ENCODE assay signal across 20 mouse cellular contexts in the genomic region with DNA sequence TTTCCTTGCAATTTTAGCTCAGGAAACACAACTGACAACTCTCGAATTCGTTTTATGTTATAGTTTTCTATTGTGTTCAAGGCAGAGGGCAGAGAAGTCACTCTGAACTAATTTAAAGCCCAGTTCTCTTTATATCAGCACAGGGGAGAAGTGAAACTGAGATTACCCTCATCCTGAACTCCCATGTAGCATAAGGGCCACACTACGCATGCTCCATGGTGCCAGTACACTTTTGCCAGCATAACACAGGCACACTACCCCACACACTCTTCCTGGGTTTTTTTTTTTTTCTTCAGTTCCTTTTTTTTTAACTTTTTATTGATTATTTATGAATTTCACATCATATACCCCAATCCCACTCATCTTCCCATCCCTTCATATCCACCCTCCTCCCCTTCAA. TPM values are rescaled to one million over a fixed set of nuclear protein-coding genes. Genes with fewer than 3 reads are reported as not detected.
DNase-seq lines count a peak whose midpoint lies in the region; ATAC-seq and TF ChIP-seq lines count a peak whose summit lies in the region.
"Had no signal": no experiment of that assay in that cellular context is flagged by ENCODE, and none has a peak within 500 bp of the region (broad histone marks: within the 10 kb centered on the region; RNA-seq: fewer than 3 reads in every experiment).

No protein-coding gene starts in this region.

- H3K4me3 ChIP-seq in layer of hippocampus, adult 2 months = no peak overlapping the region
- H3K4me3 ChIP-seq in CH12.LX (replicated peaks in 1 of 3; ENCODE audit: low read depth in 2 of 3, low read length in 2 of 3, poor library complexity in 1 of 3) = peak overlapping the region in 1 of 3 experiments; percentile 58
- no peak overlapping the region for H3K4me3 ChIP-seq in liver, postnatal 0 days (ENCODE audit: low read depth, low read length)
- H3K4me3 ChIP-seq: forebrain, embryonic 15.5 days; heart, embryonic 15.5 days; hindbrain, embryonic 13.5 days; liver, embryonic 13.5 days; midbrain, embryonic 13.5 days had no signal

- 0 out of 2 replicates have a peak, but pooled peaks have one; percentile 21 for ATAC-seq in liver, postnatal 0 days
- ATAC-seq in monocyte, adult 5-6 weeks (replicated peaks; ENCODE audit: insufficient number of reproducible peaks, low FRiP score, low TSS enrichment, poor library complexity, severe bottlenecking) = peak; percentile 60
- ATAC-seq: CD4-positive, CD25-positive, alpha-beta regulatory T cell, adult 4 months; forebrain, embryonic 15.5 days; intestine, postnatal 0 days; midbrain, embryonic 13.5 days had no signal

- in situ Hi-C loops in CH12.LX (cut with MboI; ENCODE audit: low pct_ligation_motif_present, low pct_unique_long_range_greater_than_20kb, low sequenced_read_pairs) = no loop called here

- 64% methylated on average over 3 of the region's 3 CpGs for WGBS in liver, postnatal 0 days (ENCODE audit: insufficient replicate concordance)

- peak overlapping the region; percentile 31; the same call in 1 of the 2 replicates for H3K9ac ChIP-seq in CH12.LX (ENCODE audit: insufficient read depth, low read depth)
- H3K9ac ChIP-seq in liver, postnatal 0 days (replicated peaks) = no peak overlapping the region
- H3K9ac ChIP-seq: forebrain, embryonic 15.5 days; heart, embryonic 15.5 days; hindbrain, embryonic 13.5 days; liver, embryonic 13.5 days; midbrain, embryonic 13.5 days had no signal

- H3K4me1 ChIP-seq in CH12.LX (ENCODE audit: control insufficient read depth in 1 of 2, insufficient read depth in 2 of 2) = peaks cover 9 to 60% of the 10 kb centered on the region in 2 experiments
- H3K4me1 ChIP-seq in liver, postnatal 0 days (ENCODE audit: insufficient read depth) = peaks cover 3% of the 10 kb centered on the region; the same call in 1 of the 2 replicates
- H3K4me1 ChIP-seq: heart, embryonic 15.5 days; liver, embryonic 13.5 days had no signal

- peaks cover 14% of the 10 kb centered on the region for H3K79me2 ChIP-seq in CH12.LX (replicated peaks; ENCODE audit: control insufficient read depth, extremely low read depth, insufficient read depth, poor library complexity, severe bottlenecking)

- no peak for DNase-seq in layer of hippocampus, adult 2 months (ENCODE audit: low spot score in 2 of 2)
- DNase-seq in layer of hippocampus, postnatal 25 days (ENCODE audit: extremely low spot score in 1 of 2, low spot score in 1 of 2) = no peak
- DNase-seq in CH12.LX (ENCODE audit: extremely low read depth) = peak; percentile 84
- no peak for DNase-seq in liver, postnatal 0 days
- DNase-seq in testis, postnatal 10 days (ENCODE audit: low spot score) = no peak
- no peak for DNase-seq in cerebellum, postnatal 25 days
- DNase-seq in thymus, postnatal 36 days = no peak
- DNase-seq: adrenal gland, postnatal 36 days; cerebellum, adult 11 months; gastrocnemius, postnatal 25 days; kidney, postnatal 4 days; liver, embryonic 13.5 days; thymus, adult 18-20 months had no signal

- no peaks in the 10 kb centered on the region for H3K27me3 ChIP-seq in CH12.LX (replicated peaks)
- H3K27me3 ChIP-seq in liver, postnatal 0 days (ENCODE audit: insufficient read depth, low read length) = no peaks in the 10 kb centered on the region
- H3K27me3 ChIP-seq: forebrain, embryonic 15.5 days; heart, embryonic 15.5 days; hindbrain, embryonic 13.5 days; liver, embryonic 13.5 days; midbrain, embryonic 13.5 days had no signal

- no peak for TF ChIP-seq CTCF in layer of hippocampus, adult 2 months (conservative IDR thresholded peaks at IDR 0.05)
- no peak for TF ChIP-seq CTCF in CH12.LX (conservative IDR thresholded peaks at IDR 0.05 in 1 of 2, IDR thresholded peaks at IDR 0.05 in 1 of 2; ENCODE audit: low read depth in 2 of 2, low read length in 2 of 2)
- TF ChIP-seq CTCF in liver, postnatal 0 days (IDR thresholded peaks at IDR 0.05; ENCODE audit: low read depth) = no peak

- H3K27ac ChIP-seq in layer of hippocampus, adult 2 months = peak overlapping the region; percentile 7; the same call in 1 of the 2 replicates
- H3K27ac ChIP-seq in CH12.LX (ENCODE audit: insufficient read depth, low read depth) = peak overlapping the region; percentile 95
- 0 out of 2 replicates have a peak overlapping the region, but pooled peaks have one; percentile 53 for H3K27ac ChIP-seq in liver, postnatal 0 days (ENCODE audit: low read depth)
- H3K27ac ChIP-seq: forebrain, embryonic 15.5 days; heart, embryonic 15.5 days; hindbrain, embryonic 13.5 days; liver, embryonic 13.5 days; midbrain, embryonic 13.5 days had no signal

- no peak for TF ChIP-seq RAD21 in CH12.LX (IDR thresholded peaks at IDR 0.05; ENCODE audit: low read depth, low read length)

- H3K36me3 ChIP-seq in CH12.LX (replicated peaks in 1 of 2; ENCODE audit: control insufficient read depth in 1 of 2, insufficient read depth in 1 of 2, low read length in 1 of 2) = peaks cover 0 to 19% of the 10 kb centered on the region in 2 experiments
- no peaks in the 10 kb centered on the region for H3K36me3 ChIP-seq in liver, postnatal 0 days (replicated peaks; ENCODE audit: insufficient read depth, low read length)
- H3K36me3 ChIP-seq: forebrain, embryonic 15.5 days; heart, embryonic 15.5 days; liver, embryonic 13.5 days had no signal

- peak; percentile 84 for TF ChIP-seq EP300 in CH12.LX (IDR thresholded peaks at IDR 0.05; ENCODE audit: low read length)
- no peak for TF ChIP-seq EP300 in liver, postnatal 0 days (IDR thresholded peaks at IDR 0.05; ENCODE audit: low read depth)

- dilution Hi-C loops in CH12.LX (cut with MboI; ENCODE audit: extremely low pct_ligation_motif_present, extremely low pct_unique_long_range_greater_than_20kb, low sequenced_read_pairs) = no loop called here

- peak overlapping the region; percentile 79 for H3K4me2 ChIP-seq in CH12.LX (ENCODE audit: insufficient read depth, low read depth, poor library complexity, severe bottlenecking)
- H3K4me2 ChIP-seq in liver, postnatal 0 days (ENCODE audit: low read depth, low read length) = no peak overlapping the region
- H3K4me2 ChIP-seq: forebrain, embryonic 15.5 days; heart, embryonic 15.5 days; hindbrain, embryonic 13.5 days; liver, embryonic 13.5 days; midbrain, embryonic 13.5 days had no signal

- peaks cover 10% of the 10 kb centered on the region for H3K9me3 ChIP-seq in CH12.LX (replicated peaks; ENCODE audit: low read length)
- no peaks in the 10 kb centered on the region for H3K9me3 ChIP-seq in liver, postnatal 0 days (ENCODE audit: low read length)
- H3K9me3 ChIP-seq: forebrain, embryonic 15.5 days; heart, embryonic 15.5 days; hindbrain, embryonic 13.5 days; liver, embryonic 13.5 days; midbrain, embryonic 13.5 days had no signal

- no peak for TF ChIP-seq POLR2A in CH12.LX (IDR thresholded peaks at IDR 0.05; ENCODE audit: low read depth, low read length)

TF ChIP-seq in CH12.LX, 34 proteins besides CTCF, POLR2A, EP300 and RAD21:
- TF ChIP-seq PAX5 (IDR thresholded peaks at IDR 0.05; ENCODE audit: low read length) = no peak
- TF ChIP-seq SMC3 (IDR thresholded peaks at IDR 0.05; ENCODE audit: low read depth, low read length) = no peak
- TF ChIP-seq TBP (conservative IDR thresholded peaks at IDR 0.05; ENCODE audit: low read depth, low read length) = peak; percentile 87
- TF ChIP-seq ZNF384 (IDR thresholded peaks at IDR 0.05; ENCODE audit: low read depth, low read length) = peak; percentile 89
- TF ChIP-seq ETS1 (conservative IDR thresholded peaks at IDR 0.05; ENCODE audit: low read depth, low read length) = peak; percentile 24; the same call in 1 of the 2 replicates
- peak; percentile 98 for TF ChIP-seq IRF4 (IDR thresholded peaks at IDR 0.05; ENCODE audit: low read depth, low read length)
- no peak for TF ChIP-seq ZC3H11A (IDR thresholded peaks at IDR 0.05; ENCODE audit: low read depth, low read length)
- TF ChIP-seq NELFE (IDR thresholded peaks at IDR 0.05; ENCODE audit: low read depth, low read length) = 0 out of 2 replicates have a peak, but pooled peaks have one; percentile 3
- peak; percentile 71 for TF ChIP-seq BHLHE40 (IDR thresholded peaks at IDR 0.05; ENCODE audit: low read depth, low read length)
- TF ChIP-seq ZMIZ1 (IDR thresholded peaks at IDR 0.05; ENCODE audit: low read depth, low read length) = no peak
- 0 out of 2 replicates have a peak, but pooled peaks have one; percentile 27 for TF ChIP-seq MYC (IDR thresholded peaks at IDR 0.05; ENCODE audit: low read depth, low read length)
- TF ChIP-seq NRF1 (IDR thresholded peaks at IDR 0.05; ENCODE audit: low read depth, low read length) = peak; percentile 89
- peak; percentile 17; the same call in 1 of the 2 replicates for TF ChIP-seq ELF1 (IDR thresholded peaks at IDR 0.05; ENCODE audit: low read depth, low read length)
- TF ChIP-seq MEF2A (IDR thresholded peaks at IDR 0.05; ENCODE audit: borderline replicate concordance, low read depth, low read length) = peak; percentile 46; the same call in 1 of the 2 replicates
- TF ChIP-seq MAZ (IDR thresholded peaks at IDR 0.05; ENCODE audit: low read depth, low read length) = no peak

RNA-seq across cellular contexts. Expression of gene Plekhm3, which starts 28.1 kb away (rescaled TPM):
- total RNA-seq in layer of hippocampus, adult 2 months (2021) = 10 to 100 TPM; 35.6 to 36.0 TPM
- total RNA-seq in layer of hippocampus, postnatal 25 days (2021) = 10 to 100 TPM; 24.7 to 34.1 TPM
- total RNA-seq in CH12.LX (2012; rRNA removed) (14.1 and 14.6 TPM in 2 replicates), CH12.LX (2014; rRNA removed) (9.5 and 9.9 TPM in 2 replicates)
- polyA plus RNA-seq in CH12.LX (2012; ENCODE audit: insufficient read length, low read depth) = 11.3 and 13.0 TPM in 2 replicates
- polyA plus RNA-seq in liver, postnatal 0 days (2015; fragmentation: Nextera tagmentation; extraction: Ambion mirVana) = 1.1 and 1.4 TPM in 2 replicates
- 34.9 to 63.1 TPM (median 38.9 TPM) in 3 replicates for total RNA-seq in monocyte, adult 5-6 weeks (2017)

Comparison
In these comparisons a context has a peak if more than half of its experiments do, and no peak if none do; other contexts are left out.
1. H3K27ac ChIP-seq: peak in every context shown above with its lines; median percentile 95 in CH12.LX; 53 in liver, postnatal 0 days; 7 in layer of hippocampus, adult 2 months.